Mouse (Mus musculus) testis, adult 2 months (tissue): ENCODE measurements at regions not wholly inside any gene's neighbourhood (a gene's known extent, or its start where the extent isn't known, plus 50 kb on each side); places are given as distances from the start of the nearest gene placed in this dataset.

Experiments
- CTCF ChIP-seq: fragments of 200-500 bp; IDR thresholded peaks from 2 replicates; pipeline ENCODE4 v1.5.1; 2012; ENCODE audit warnings: low read depth, mild to moderate bottlenecking, inconsistent platforms, low read length, moderate library complexity; ENCODE audit not compliant: control insufficient read depth, insufficient read depth, insufficient replicate concordance
- POLR2A ChIP-seq: fragments of 200-500 bp; IDR thresholded peaks from 2 replicates; pipeline ENCODE4 v1.6.1; 2012; ENCODE audit warnings: low read depth, mild to moderate bottlenecking, inconsistent platforms, low read length, moderate library complexity; ENCODE audit not compliant: control insufficient read depth

DNA sequence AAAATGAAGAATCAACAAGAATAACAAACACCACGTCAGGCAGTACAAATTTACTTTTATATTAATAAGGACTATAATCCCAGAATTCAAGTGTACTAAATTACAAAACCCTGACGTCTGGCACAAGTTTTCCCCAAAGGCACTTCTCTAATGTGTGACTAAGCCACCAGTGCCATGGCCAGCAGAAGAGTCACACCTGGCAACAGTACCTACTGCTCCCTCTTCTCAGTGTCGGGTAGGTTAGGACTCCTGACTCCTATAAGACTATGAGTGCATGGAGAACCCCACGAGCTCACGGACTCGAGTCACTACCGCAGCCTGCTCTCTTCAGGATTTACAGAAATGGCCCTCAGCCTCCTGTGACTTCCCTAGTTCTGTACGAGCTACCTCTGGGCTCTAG is 307.7 kb upstream of the Smim15 start:
- no peak for TF ChIP-seq CTCF
- TF ChIP-seq POLR2A: no peak
